Mouse (Mus musculus) bone marrow macrophage, adult 2 months (primary cell): ENCODE data around the gene Amotl1.

Experiments used
- CTCF ChIP-seq: IDR thresholded peaks from 2 replicates; pipeline ENCODE4 v1.5.1; 2012; ENCODE audit warnings: low read depth, mild to moderate bottlenecking, low read length, moderate library complexity
- POLR2A ChIP-seq: IDR thresholded peaks from 2 replicates; pipeline ENCODE4 v1.6.1; 2012; ENCODE audit warnings: mild to moderate bottlenecking, low read depth, low read length, borderline replicate concordance

- no peak for TF ChIP-seq POLR2A
- TF ChIP-seq CTCF = no peak
These were observed 123.2 kb downstream of the Amotl1 start for GRCm38 (mm10) chr9:14521695-14522094.
